Mouse (Mus musculus) bone marrow, adult 2 months (tissue): Measurements from ENCODE around the gene Gabra4.

Source experiments
- CTCF ChIP-seq: fragments of 200-500 bp; IDR thresholded peaks from 2 replicates; pipeline ENCODE4 v1.5.1; 2011; ENCODE audit warnings: low read length, control low read depth; ENCODE audit not compliant: control insufficient read depth, insufficient read depth
- POLR2A ChIP-seq: fragments of 200-500 bp; IDR thresholded peaks from 2 replicates; pipeline ENCODE4 v1.6.1; 2011; ENCODE audit warnings: low read depth, mild to moderate bottlenecking, control low read depth, low read length, borderline replicate concordance; ENCODE audit not compliant: control insufficient read depth

- no peak for TF ChIP-seq CTCF
- no peak for TF ChIP-seq POLR2A
Observed at GRCm38 (mm10) chr5:71548079-71548478, 110.0 kb downstream of the Gabra4 start, which contains the start of gene Cox7b2.
